Mouse (Mus musculus): ENCODE results near the gene Olfr1406.
"Not testable (repeated sequence)": the region's sequence is repeated elsewhere in the genome, so short reads cannot be mapped to it uniquely, and the experiment has no call there.

Gene Olfr1406

DNA sequence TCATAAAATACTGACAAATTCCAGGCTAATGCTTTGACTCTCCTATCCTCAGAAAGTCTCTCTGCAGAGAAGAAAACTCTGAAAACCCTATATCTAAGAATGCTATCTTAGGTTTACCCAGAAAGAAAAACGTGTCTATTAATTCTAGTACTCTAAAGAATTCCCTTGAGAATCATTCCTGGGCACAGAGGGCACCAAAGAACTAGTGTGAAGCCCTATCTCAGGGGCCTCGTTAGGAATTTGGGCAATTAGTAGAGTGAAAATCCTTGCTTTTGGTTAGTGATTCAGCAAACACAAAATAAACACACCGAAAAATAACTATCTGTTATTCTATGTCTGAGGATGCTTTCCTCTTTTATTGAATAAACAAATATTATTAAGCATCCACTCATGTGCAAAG, at the start of gene Olfr1406:
Gene Olfr1406, minus strand, starts transcription at position 101 of the 400 bp plus-strand sequence.
- DNase-seq (ENCODE audit: low spot score) = no peak

DNA sequence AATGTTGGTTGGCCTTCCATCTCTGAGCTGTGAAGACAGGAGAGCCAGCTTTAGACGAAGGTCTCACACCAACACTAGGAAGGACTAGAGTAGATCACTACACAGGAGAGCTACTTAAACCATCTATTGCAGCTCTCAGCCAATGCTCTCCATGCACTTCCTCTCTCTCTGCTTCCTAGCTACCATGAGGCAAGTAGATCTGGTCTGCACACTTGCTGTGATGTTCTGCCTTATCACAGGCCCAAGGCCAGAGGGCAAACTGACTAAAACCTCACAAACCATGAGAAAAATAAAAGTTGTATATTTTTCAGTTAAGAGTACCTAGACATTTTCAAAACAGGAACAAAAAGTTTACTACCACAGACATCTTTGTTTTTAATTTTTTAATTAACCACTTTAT, 46.6 kb upstream of the Olfr1406 start:
- DNase-seq (ENCODE audit: low spot score) = not testable (repeated sequence)

DNA sequence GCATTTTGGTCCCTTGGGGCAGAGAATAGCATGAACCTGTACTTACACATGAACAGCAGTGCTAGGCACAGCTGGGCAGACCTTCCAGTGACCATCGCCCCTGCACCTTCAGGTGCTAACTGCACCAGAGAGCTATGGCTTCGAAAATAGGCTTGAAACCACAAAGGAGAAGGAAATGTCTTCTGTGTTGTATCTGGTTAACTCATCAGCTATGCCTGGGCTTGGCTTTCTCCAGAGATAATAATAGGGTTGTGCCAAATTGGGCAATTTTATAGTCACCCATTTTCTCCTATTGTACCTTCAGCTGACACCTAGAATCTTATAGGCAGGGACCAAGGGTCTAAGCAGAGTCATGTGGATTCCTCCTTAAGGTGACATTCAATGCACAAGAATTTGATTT, 36.6 kb upstream of the Olfr1406 start, which contains the start of gene Fcer1a:
Gene Fcer1a, minus strand, starts transcription at position 134 of the 400 bp plus-strand sequence.
- no peak for DNase-seq (ENCODE audit: low spot score)

DNA sequence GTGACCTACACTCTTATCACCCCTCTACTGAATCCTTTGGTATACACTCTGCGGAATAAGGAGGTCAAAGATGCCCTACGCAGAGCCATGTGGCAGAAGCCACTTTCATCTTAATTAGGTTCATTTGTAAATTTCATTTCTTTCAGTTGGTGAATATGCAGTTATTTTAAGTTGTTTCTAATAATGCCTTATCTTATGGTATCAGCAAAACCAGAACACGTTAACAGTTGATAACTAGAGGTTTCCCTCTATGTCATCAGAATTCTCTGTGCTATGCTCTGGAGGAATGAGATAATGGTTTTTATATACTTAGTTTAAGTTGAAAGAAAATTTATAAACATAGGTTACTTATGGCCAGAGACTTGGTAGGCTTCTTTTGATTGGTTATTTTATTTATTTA, 26.0 kb upstream of the Olfr1406 start:
- no peak for DNase-seq (ENCODE audit: low spot score)

DNA sequence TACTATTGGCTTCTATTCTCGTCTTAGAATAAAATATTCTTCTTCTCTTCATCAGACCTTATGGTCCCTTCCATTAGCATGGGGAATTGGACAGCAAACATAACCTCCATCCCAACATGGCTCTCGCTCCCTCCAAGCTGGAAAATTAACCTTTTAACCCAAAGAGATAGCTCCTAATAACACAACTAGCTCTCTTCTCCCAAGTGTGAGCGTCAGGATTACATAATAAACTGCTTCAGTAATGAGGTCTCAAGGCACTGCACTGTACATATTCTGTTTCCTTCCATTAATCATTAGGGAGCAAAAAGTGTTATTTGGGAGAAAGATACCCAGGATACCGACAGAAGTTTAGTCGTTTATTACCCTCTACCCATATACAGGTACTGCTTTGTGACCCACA, 21.7 kb upstream of the Olfr1406 start, which contains the start of gene Olfr1404:
Gene Olfr1404, plus strand, starts transcription at position 301 of the 400 bp plus-strand sequence.
- no peak for DNase-seq (ENCODE audit: low spot score)

DNA sequence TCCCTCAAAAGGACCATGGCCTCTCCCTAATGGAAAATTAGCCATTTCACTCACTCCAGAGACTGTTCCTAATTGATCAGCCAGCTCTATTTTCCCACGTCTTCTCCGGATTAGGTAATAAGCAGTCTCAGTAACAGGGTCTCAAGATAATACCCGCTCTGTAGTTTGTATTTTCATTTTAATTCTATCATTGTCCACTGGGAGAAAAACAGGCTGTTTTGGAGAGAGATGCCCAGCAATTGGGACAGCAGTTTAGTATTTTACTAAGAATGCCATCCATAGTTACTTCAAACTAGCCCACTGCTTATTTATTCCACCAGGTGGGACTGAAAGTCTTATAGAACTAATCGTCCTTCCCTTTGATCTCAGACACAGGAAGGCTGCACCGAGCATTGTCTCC, 7.1 kb upstream of the Olfr1406 start, which contains the start of gene Olfr218:
Gene Olfr218, plus strand, starts transcription at position 301 of the 400 bp plus-strand sequence.
- no peak for DNase-seq (ENCODE audit: low spot score)

DNA sequence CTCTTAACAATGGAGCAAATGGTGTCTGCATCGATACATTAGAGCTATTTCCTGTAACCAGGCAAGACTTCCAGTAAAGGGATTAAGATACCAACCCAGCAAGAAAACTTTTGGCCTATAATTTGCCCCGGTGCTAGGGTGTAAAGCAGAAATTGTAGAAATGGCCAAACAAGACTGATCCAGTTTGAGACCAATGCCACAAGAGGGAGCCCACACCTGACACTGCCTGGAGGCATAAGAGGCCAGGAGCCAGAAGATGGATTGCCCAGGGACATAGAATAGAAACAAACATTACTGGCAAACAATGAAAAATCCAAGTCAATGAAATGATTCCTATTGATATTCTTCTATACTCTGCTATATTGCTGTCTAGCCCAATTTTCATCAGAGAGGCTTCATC, 5.9 kb upstream of the Olfr1406 start:
- no peak for DNase-seq (ENCODE audit: low spot score)

DNA sequence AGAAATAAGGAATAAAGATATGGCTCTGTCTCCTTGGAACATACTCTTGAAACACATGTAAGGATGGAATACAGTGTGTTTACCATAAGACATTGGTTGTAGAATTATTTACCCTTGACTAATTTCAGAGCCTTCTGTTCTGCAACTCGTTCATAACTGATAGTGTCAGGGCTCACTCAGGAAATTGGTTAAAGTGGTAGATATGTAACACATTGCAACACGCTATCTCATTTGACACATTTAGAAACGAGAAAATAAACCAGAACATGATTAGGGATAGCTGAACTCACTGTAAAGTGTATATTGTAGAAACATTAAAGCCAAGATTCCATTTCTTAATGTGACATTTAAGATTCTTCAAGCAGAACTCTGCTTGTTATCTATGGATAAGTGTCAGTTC, 1.6 kb upstream of the Olfr1406 start:
- no peak for DNase-seq (ENCODE audit: low spot score)

DNA sequence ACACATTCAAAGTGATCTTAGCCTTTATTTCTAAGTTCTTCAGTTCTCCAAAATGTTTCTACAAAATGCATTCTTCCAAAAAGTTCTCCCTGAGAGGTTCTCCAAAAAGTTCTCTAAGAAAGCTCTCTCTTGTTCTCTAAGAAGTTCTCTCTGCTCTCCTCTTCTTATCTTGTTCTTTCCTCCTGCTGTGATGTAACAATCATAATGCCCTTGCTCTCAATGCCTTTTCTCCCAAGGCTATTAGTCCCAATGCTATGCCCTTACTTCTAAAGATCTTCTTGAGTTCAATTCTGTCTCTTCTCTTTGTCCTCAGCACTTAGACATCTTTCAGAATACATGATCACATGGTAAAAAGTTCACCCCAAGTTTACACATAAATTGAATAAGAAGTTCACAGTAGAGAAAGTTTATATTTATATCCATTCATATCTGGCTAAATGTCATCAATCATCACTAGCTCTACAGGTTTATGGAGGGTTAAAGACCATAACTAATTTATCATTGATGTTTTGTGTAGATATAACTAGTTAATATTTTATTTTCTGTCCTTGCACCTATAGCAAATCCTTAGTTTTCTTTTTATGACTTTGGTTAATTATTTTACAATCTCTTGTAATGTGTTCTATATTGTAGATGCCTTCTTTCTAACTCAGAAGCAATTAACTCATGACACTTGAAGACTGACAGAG, 16.1 kb downstream of the Olfr1406 start:
- DNase-seq (ENCODE audit: low spot score) = no peak

DNA sequence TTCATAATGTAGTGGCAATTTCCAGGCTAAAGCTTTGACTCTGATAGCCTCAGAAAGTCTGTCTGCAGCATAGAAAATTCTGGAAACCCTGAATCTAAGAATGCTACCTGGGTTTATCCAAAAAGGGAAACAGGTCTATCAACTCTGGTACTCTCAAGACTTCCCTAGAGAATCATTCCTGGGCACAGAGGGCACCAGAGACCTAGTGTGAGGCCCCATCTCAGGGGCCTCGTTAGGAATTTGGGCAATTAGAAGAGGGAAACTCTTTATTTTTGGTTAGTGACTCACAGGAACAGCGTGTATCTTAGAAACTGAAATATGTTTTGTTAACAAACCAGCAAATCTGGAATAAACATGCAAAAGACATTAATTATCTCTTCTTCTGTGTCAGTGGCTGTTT, 53.2 kb downstream of the Olfr1406 start, which contains the start of gene Olfr1408:
Gene Olfr1408, minus strand, starts transcription at position 101 of the 400 bp plus-strand sequence.
- no peak for DNase-seq (ENCODE audit: low spot score)

All from ovary, postnatal 36 days (tissue).